Mouse (Mus musculus): ENCODE measurements around the gene Rps28. TPM values are rescaled to one million over a fixed set of nuclear protein-coding genes. Genes with fewer than 3 reads are reported as not detected.

Gene Rps28
- polyA plus RNA-seq, 1 experiment: 860 TPM

GRCm38 (mm10) chr17:33775287-33775686, 49.1 kb downstream of the Rps28 start:
- H3K4me1 ChIP-seq (ENCODE audit: control insufficient read depth, insufficient read depth, insufficient read length): peaks cover under 1% of the 10 kb centered on the region; the same call in 1 of the 2 replicates
- TF ChIP-seq POLR2A (IDR thresholded peaks at IDR 0.05; ENCODE audit: low read depth, low read length): no peak
- no peak for TF ChIP-seq CTCF (IDR thresholded peaks at IDR 0.05; ENCODE audit: extremely low read depth, insufficient read depth, insufficient read length, insufficient replicate concordance)
- 97% methylated on average over 4 of the region's 4 CpGs for WGBS
- peaks cover 2% of the 10 kb centered on the region; the same call in 1 of the 2 replicates for H3K36me3 ChIP-seq (ENCODE audit: control insufficient read depth, insufficient read depth, low read length)
- no peak overlapping the region for H3K4me3 ChIP-seq (ENCODE audit: extremely low read depth, insufficient read depth, insufficient read length)
- H3K27ac ChIP-seq (ENCODE audit: insufficient read depth, low read length): no peak overlapping the region
- DNase-seq (ENCODE audit: low read depth in 1 of 2, low spot score in 2 of 2): no peak
- H3K27me3 ChIP-seq (ENCODE audit: control insufficient read depth, insufficient read depth, low read length): no peaks in the 10 kb centered on the region

GRCm38 (mm10) chr17:33774573-33775155, 49.7 kb downstream of the Rps28 start:
- no peak overlapping the region for H3K27ac ChIP-seq (ENCODE audit: insufficient read depth, low read length)
- 93% methylated on average over 8 of the region's 8 CpGs for WGBS
- DNase-seq (ENCODE audit: low read depth in 1 of 2, low spot score in 2 of 2): no peak

DNA sequence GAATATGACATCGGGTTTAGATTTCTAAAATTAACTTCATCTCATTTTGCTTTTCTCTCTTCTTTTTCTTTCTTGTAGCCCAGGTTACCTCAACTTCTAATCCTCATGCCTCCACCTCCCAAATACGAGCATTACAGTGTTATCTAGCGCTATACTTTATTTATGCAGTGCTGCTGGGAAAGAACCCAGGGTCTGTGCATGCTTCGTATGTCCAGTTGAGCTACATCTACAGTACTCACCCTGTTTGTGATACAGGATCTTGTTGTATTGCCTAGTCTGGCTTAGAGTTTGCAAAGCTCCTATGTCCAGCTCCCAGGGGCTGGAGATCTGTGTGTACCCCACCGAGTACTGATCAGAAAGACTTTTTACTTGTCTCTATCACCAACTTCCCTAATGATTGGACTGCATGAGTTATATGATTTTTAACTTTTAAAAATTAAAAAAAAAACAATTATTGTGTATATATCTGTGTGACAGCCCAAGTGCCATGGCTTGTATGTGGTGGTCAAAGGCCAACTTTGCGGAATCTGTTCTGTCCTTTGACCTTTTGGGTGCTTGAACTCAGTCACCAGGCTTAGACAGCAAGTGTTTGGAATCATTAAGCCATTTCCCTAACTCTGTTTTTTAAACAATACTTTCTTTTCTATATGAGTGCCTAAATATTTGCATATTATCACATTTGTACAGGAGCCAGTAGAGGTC, 50.3 kb downstream of the Rps28 start:
- Histone ChIP-seq H3K4me3 (ENCODE audit: extremely low read depth, insufficient read depth, insufficient read length) (no peak overlapping the region), H3K27ac (ENCODE audit: insufficient read depth, low read length) (no peak overlapping the region), H3K27me3 (ENCODE audit: control insufficient read depth, insufficient read depth, low read length) (no peaks in the 10 kb centered on the region), H3K36me3 (ENCODE audit: control insufficient read depth, insufficient read depth, low read length) (peaks cover 2% of the 10 kb centered on the region; the same call in 1 of the 2 replicates), H3K4me1 (ENCODE audit: control insufficient read depth, insufficient read depth, insufficient read length) (no peaks in the 10 kb centered on the region)
- TF ChIP-seq CTCF (IDR thresholded peaks at IDR 0.05; ENCODE audit: extremely low read depth, insufficient read depth, insufficient read length, insufficient replicate concordance) (no peak), POLR2A (IDR thresholded peaks at IDR 0.05; ENCODE audit: low read depth, low read length) (no peak)
- 89% methylated on average over 6 of the region's 6 CpGs for WGBS
- no peak for DNase-seq (ENCODE audit: low read depth in 1 of 2, low spot score in 2 of 2)

More at GRCm38 (mm10) chr17:33774573-33775155, 49.7 kb downstream of the Rps28 start:
- Histone ChIP-seq H3K4me3 (ENCODE audit: extremely low read depth, insufficient read depth, insufficient read length) (no peak overlapping the region), H3K36me3 (ENCODE audit: control insufficient read depth, insufficient read depth, low read length) (peaks cover 2% of the 10 kb centered on the region; the same call in 1 of the 2 replicates), H3K27me3 (ENCODE audit: control insufficient read depth, insufficient read depth, low read length) (no peaks in the 10 kb centered on the region), H3K4me1 (ENCODE audit: control insufficient read depth, insufficient read depth, insufficient read length) (no peaks in the 10 kb centered on the region)
- TF ChIP-seq CTCF (IDR thresholded peaks at IDR 0.05; ENCODE audit: extremely low read depth, insufficient read depth, insufficient read length, insufficient replicate concordance): no peak
- TF ChIP-seq POLR2A (IDR thresholded peaks at IDR 0.05; ENCODE audit: low read depth, low read length): no peak

GRCm38 (mm10) chr17:33773426-33773825, 50.9 kb downstream of the Rps28 start:
- 91% methylated on average over 6 of the region's 6 CpGs for WGBS
- Histone ChIP-seq H3K4me3 (ENCODE audit: extremely low read depth, insufficient read depth, insufficient read length) (no peak overlapping the region), H3K27ac (ENCODE audit: insufficient read depth, low read length) (no peak overlapping the region), H3K36me3 (ENCODE audit: control insufficient read depth, insufficient read depth, low read length) (peaks cover 2% of the 10 kb centered on the region; the same call in 1 of the 2 replicates), H3K4me1 (ENCODE audit: control insufficient read depth, insufficient read depth, insufficient read length) (no peaks in the 10 kb centered on the region), H3K27me3 (ENCODE audit: control insufficient read depth, insufficient read depth, low read length) (no peaks in the 10 kb centered on the region)
- DNase-seq (ENCODE audit: low read depth in 1 of 2, low spot score in 2 of 2): no peak
- no peak for TF ChIP-seq CTCF (IDR thresholded peaks at IDR 0.05; ENCODE audit: extremely low read depth, insufficient read depth, insufficient read length, insufficient replicate concordance)
- no peak for TF ChIP-seq POLR2A (IDR thresholded peaks at IDR 0.05; ENCODE audit: low read depth, low read length)

DNA sequence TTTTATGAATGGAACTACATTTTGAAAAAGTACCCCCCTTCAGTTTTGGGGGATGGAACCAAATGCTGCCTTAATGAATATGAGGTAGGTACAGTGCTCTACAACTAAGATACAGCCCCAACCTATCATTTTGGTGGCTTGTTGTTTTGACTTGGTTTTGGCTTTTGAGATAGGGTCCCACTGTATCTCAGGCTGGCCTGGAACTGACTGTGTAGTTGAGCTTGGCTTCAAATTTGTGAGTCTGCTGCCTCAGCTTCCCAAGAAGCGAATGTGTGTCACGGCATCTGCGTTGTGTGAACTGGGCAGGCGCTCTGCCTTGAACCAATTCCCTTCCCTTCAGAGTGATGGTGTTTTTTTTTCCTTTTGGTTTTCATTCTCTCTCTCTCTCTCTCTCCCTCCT, 52.7 kb downstream of the Rps28 start:
- peaks cover 2% of the 10 kb centered on the region; the same call in 1 of the 2 replicates for H3K36me3 ChIP-seq (ENCODE audit: control insufficient read depth, insufficient read depth, low read length)
- H3K27me3 ChIP-seq (ENCODE audit: control insufficient read depth, insufficient read depth, low read length): no peaks in the 10 kb centered on the region
- no peak for DNase-seq (ENCODE audit: low read depth in 1 of 2, low spot score in 2 of 2)
- H3K4me3 ChIP-seq (ENCODE audit: extremely low read depth, insufficient read depth, insufficient read length): no peak overlapping the region
- no peak overlapping the region for H3K27ac ChIP-seq (ENCODE audit: insufficient read depth, low read length)
- TF ChIP-seq CTCF (IDR thresholded peaks at IDR 0.05; ENCODE audit: extremely low read depth, insufficient read depth, insufficient read length, insufficient replicate concordance) (no peak), POLR2A (IDR thresholded peaks at IDR 0.05; ENCODE audit: low read depth, low read length) (no peak)
- H3K4me1 ChIP-seq (ENCODE audit: control insufficient read depth, insufficient read depth, insufficient read length): no peaks in the 10 kb centered on the region
- WGBS: 95% methylated on average over 4 of the region's 4 CpGs

Other genes starting within 250 kb of the Rps28 start
- gene Zfp414, start 195.5 kb downstream of the Rps28 start, polyA plus RNA-seq (2012; rRNA removed): 69.8 and 83.5 TPM in 2 replicates
- 3.1 and 4.5 TPM in 2 replicates for gene Pram1, start 186.5 kb downstream of the Rps28 start, polyA plus RNA-seq (2012; rRNA removed)
- gene Hnrnpm, start 137.7 kb downstream of the Rps28 start, polyA plus RNA-seq (2012; rRNA removed): 87.3 and 103 TPM in 2 replicates
- 194 and 290 TPM in 2 replicates for gene March2, start 105.9 kb downstream of the Rps28 start, polyA plus RNA-seq (2012; rRNA removed)
- gene Rab11b, start 64.0 kb downstream of the Rps28 start, polyA plus RNA-seq (2012; rRNA removed): 225 and 270 TPM in 2 replicates
- 15.6 and 21.5 TPM in 2 replicates for gene Angptl4, start 42.7 kb downstream of the Rps28 start, polyA plus RNA-seq (2012; rRNA removed)
- gene Kank3, start 14.0 kb downstream of the Rps28 start, polyA plus RNA-seq (2012; rRNA removed): 56.8 and 74.6 TPM in 2 replicates
- gene Ndufa7, start within 50 bp of the Rps28 start, polyA plus RNA-seq (2012; rRNA removed): 158 and 201 TPM in 2 replicates
- 11.6 and 19.2 TPM in 2 replicates for gene Cd320, start 18.5 kb upstream of the Rps28 start, polyA plus RNA-seq (2012; rRNA removed)
- gene Gm7029, start 49.3 kb upstream of the Rps28 start, polyA plus RNA-seq (2012; rRNA removed): 3.2 and 9.3 TPM in 2 replicates
- 11.5 and 15.3 TPM in 2 replicates for gene Kifc1, start 66.1 kb upstream of the Rps28 start, polyA plus RNA-seq (2012; rRNA removed)
- 0.47 and 0.68 TPM in 2 replicates for gene Platr17, start 80.6 kb upstream of the Rps28 start, polyA plus RNA-seq (2012; rRNA removed)
- 56.8 and 65.6 TPM in 2 replicates for gene Daxx, start 84.9 kb upstream of the Rps28 start, polyA plus RNA-seq (2012; rRNA removed)
- 188 and 240 TPM in 2 replicates for gene Tapbp, start 91.3 kb upstream of the Rps28 start, polyA plus RNA-seq (2012; rRNA removed)
- gene Zbtb22, start 91.3 kb upstream of the Rps28 start, polyA plus RNA-seq (2012; rRNA removed): 62.9 and 122 TPM in 2 replicates
- gene Rgl2, start 105.0 kb upstream of the Rps28 start, polyA plus RNA-seq (2012; rRNA removed): 234 and 301 TPM in 2 replicates
- 13.8 and 16.0 TPM in 2 replicates for gene Pfdn6, start 115.8 kb upstream of the Rps28 start, polyA plus RNA-seq (2012; rRNA removed)
- 20.5 and 26.7 TPM in 2 replicates for gene Wdr46, start 116.1 kb upstream of the Rps28 start, polyA plus RNA-seq (2012; rRNA removed)
- 18.9 and 20.6 TPM in 2 replicates for gene B3galt4, start 126.9 kb upstream of the Rps28 start, polyA plus RNA-seq (2012; rRNA removed)
- 58.0 and 73.2 TPM in 2 replicates for gene Vps52, start 131.2 kb upstream of the Rps28 start, polyA plus RNA-seq (2012; rRNA removed)
- gene Rps18, start 131.4 kb upstream of the Rps28 start, polyA plus RNA-seq (2012; rRNA removed): 476 and 550 TPM in 2 replicates
- gene H2-K1, start 175.8 kb upstream of the Rps28 start, polyA plus RNA-seq (2012; rRNA removed): 5,070 and 5,425 TPM in 2 replicates
- gene Ring1, start 200.1 kb upstream of the Rps28 start, polyA plus RNA-seq (2012; rRNA removed): 52.0 and 61.3 TPM in 2 replicates
- 122 and 202 TPM in 2 replicates for gene H2-Ke6, start 203.5 kb upstream of the Rps28 start, polyA plus RNA-seq (2012; rRNA removed)
- 86.8 and 99.4 TPM in 2 replicates for gene Slc39a7, start 207.1 kb upstream of the Rps28 start, polyA plus RNA-seq (2012; rRNA removed)
- gene Rxrb, start 207.2 kb upstream of the Rps28 start, polyA plus RNA-seq (2012; rRNA removed): 76.9 and 99.7 TPM in 2 replicates
- 4.7 and 6.4 TPM in 2 replicates for gene Col11a2, start 214.9 kb upstream of the Rps28 start, polyA plus RNA-seq (2012; rRNA removed)